Mouse (Mus musculus): Measurements from ENCODE around the gene Slc9a8.

The Slc9a8 gene

DNA sequence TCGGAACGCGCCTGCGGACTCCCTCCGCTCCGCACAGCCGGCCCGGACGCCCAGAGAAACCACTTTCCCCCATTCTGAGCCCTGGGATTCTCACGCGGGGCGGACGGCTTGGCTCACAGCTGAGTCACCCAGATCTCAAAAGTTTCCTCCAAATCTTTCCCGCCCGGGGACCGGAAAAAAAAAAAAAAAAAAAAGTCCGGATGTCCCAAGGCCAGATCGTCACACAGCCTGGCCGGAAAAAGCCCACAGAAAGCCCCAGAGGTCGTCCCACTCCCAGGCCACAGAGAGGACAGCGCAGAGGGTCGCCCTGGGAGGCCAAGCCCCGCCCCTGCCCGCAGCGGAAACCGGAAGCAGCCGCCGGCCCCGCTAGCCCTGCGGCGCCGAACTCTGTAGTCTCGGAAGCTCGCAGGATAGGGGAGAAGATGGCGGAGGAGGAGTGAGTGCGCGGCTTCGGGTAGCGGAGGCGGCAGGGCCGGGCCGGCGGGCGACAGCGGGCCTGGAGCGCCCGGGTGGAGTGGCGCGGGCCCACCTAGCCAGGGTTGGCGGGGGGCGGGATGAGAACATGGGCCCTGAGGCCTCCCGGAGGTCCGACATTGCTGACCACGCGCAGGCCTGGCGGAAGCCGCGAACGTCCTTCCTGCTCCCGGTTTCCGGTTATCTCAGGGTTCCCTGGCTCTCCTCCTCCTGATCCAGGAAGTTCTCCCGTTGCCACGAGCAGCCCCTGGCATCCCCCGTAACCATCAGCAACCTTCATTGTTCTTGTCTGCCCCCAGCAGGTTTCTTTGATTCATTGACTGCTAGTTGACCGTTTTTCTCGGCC lies at the start of gene Slc9a8:
TSS of gene Slc9a8 (plus strand) at position 383 of the 820 bp plus-strand sequence.
- TF ChIP-seq GATA4 (IDR thresholded peaks at IDR 0.05; ENCODE audit: insufficient replicate concordance, low read length), result peak; percentile 84; the same call in 1 of the 2 replicates

DNA sequence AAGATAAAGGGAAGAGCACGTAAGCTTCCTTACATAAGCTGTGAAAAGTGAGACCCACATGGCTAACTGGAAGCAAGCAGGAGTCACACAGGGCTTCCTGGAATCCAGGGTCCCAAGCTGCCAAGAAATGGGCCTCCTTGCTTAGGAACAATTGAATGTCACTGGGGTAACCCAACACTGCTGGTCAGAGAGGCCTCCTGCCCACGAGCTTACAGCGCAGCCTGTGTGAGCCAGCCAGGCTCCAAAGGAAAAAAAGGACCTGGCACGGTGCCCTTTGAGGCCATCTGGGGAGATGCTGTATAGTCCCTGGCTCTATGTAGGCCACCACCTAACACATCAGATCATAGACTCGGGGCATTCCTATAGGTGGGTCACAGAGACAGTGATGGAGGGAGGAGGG lies 48.2 kb upstream of the Slc9a8 start:
- TF ChIP-seq GATA4 (IDR thresholded peaks at IDR 0.05; ENCODE audit: insufficient replicate concordance, low read length), result no peak

DNA sequence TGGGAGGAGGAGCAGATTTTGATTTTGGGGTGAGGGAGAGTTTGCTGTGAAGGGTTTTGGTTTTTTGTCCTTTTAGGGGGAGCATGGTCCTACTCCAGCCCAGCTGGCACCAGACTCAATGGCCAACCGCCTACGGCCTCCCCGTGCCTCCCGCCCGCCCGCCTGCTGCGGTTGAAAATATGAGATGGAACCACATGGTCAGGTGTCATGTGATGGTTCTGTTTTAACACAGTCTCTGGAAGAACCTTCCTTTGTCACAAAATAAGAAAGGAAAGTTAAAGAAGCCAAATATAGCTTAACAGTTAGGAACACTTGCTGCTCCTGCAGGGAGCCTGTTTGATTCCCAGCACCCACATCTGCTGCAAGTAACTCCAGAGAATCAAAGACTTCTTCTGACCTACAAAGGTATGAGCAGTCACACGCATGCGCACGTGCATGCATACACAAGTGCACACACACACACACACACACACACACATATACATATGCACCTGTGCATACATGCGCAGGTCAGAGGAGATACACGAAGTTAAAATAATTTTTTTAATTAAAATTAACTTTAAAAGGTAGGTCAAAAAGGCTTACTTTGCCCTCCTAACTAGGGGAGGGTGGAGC lies 47.2 kb upstream of the Slc9a8 start:
- no peak for TF ChIP-seq GATA4 (IDR thresholded peaks at IDR 0.05; ENCODE audit: insufficient replicate concordance, low read length)

DNA sequence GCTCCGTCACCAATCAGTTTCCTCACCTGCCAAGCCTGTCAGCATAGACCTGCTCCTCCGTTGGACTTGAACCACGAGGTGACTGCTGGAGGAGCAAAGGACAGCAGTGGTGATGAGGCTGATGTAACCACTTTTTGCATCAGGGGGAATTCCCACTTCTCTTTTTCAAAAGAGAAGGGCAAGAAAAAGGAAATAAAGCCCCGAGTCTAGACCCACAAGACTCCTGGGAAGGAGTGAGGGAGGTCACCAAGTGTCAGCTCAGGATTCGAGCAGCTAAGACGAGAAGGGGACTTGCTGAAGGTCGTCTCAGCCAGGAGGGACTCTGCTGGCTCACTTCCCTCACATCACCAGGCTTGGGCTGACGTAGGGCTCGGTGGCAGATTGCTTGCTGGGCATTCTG lies 46.4 kb upstream of the Slc9a8 start:
- no peak for TF ChIP-seq GATA4 (IDR thresholded peaks at IDR 0.05; ENCODE audit: insufficient replicate concordance, low read length)

DNA sequence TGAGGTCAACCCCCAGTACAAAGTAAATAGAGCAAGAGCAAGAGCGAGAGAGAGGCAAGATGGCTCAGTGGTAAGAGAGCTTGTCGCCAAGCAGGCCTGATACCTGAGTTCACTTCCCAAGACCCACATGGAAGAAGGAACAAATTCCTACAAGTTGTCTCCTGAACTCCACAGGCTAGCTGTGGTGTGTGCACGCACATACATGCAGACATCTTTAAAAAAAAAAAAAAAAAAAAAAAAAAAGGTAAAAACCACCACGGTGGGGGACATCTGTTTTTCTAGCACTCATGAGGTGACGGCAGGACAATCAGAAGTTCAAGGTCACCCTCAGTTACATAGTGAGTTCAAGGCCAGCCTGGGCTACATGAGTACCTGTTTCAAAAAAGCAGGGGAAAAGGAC lies 45.8 kb upstream of the Slc9a8 start:
- no peak for TF ChIP-seq GATA4 (IDR thresholded peaks at IDR 0.05; ENCODE audit: insufficient replicate concordance, low read length)

DNA sequence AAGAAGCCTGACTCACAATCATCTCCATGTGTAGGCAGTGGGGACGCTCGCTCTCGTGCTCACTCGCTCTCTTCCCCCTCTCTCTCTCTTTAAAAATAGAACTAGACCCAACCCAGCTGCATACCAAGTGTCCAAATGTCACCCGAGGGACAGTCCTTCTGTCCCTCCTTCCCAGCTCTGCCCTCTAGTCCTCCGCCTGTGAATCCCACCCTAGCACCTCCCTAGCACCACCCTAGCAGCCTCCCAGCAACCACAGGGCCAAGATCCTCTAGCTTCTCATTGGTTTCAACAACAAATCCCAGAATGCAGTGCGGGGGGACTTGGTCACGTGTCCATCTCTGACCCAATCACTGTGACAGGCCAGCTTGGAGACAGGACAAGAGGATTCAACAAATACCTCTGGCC lies 45.4 kb upstream of the Slc9a8 start:
- no peak for TF ChIP-seq GATA4 (IDR thresholded peaks at IDR 0.05; ENCODE audit: insufficient replicate concordance, low read length)

DNA sequence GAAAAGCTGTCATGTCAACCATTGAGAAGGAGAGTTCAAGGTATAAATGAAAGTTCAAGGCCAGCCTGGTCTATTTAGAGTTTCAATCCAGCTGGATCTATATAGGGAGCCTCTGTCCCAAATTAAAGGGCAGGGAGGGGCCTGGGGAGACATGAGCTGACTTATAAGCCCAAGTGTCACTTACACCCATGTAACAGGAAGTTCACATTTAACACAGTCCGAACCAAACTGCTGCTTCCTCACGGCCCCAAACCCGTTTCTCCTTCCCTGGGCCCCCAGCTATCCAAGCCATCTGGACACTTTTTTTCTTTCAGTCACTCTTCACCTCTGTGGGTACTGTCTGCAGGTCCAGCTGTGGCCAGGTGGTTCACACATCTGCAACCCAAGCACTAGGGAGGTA lies 43.8 kb upstream of the Slc9a8 start:
- TF ChIP-seq GATA4 (IDR thresholded peaks at IDR 0.05; ENCODE audit: insufficient replicate concordance, low read length), result no peak

DNA sequence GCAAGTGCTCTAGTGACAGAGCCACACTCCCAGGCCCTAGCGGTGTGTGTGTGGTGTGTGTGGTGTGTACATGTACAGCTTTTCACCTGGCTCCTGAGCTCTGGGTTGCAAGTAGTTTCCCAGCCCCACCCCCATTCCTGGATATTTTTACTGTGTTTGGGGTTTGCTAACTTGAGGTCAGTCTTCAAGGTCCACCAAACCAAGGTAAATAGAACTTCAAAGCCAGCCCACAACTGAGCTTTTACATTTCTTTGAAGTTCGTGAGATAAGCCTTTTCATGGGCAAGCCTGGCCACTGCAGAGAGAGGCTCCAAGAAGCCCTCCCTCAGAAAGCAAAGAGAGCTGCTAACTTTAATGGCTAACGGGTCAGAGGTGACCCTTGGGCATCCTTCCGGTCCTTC lies 42.5 kb upstream of the Slc9a8 start:
- no peak for TF ChIP-seq GATA4 (IDR thresholded peaks at IDR 0.05; ENCODE audit: insufficient replicate concordance, low read length)

DNA sequence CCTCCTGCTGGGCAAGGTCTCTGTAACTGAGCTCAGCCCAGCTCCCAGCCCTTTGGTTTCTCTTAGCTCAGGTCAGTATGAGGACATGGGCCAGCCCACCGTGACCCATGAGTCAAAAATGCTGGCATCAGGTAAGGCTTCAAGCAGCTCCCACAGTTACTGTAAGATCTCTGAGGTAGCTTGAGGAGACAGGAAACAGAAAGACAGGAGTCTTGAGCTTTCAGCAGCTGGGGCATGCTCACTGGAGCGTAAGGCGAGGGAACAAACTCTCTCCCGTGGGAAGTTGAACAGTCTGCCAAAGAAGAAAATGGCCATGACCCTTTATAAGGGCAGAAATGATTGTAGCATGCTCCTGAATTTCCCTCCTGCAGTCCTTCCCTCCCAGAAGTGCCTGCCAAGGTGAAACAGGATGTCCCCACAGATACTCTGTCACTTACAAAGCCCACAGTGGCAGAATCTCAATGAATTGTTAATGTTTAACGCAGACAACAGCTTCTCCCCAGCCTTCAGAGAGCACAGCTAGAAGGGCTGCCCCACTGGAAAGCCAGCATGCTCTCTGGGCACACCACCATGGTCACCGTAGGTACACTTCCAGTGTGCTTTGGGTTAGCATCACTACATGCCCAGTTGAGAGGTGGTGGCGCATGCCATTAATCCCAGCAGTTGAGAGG lies 40.8 kb upstream of the Slc9a8 start:
- TF ChIP-seq GATA4 (IDR thresholded peaks at IDR 0.05; ENCODE audit: insufficient replicate concordance, low read length), result no peak

DNA sequence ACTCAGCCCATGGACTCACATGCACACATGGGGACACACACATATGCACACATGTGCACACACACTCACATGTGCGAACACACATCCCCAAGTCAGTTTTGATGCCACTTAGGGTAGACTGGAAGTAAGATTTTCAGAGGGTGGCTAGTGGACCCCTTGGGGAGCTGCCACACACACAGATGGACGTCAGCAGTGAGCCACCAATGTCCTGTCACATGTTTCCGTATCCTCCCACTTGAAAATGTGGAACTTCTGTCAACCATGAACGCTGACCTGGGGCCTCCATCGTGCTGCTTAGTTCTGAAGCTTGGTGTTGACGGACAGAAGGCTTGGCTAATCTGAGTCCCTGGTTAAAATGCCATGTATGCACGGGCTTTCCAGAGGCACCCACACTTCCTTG lies 39.9 kb upstream of the Slc9a8 start:
- TF ChIP-seq GATA4 (IDR thresholded peaks at IDR 0.05; ENCODE audit: insufficient replicate concordance, low read length), result no peak

DNA sequence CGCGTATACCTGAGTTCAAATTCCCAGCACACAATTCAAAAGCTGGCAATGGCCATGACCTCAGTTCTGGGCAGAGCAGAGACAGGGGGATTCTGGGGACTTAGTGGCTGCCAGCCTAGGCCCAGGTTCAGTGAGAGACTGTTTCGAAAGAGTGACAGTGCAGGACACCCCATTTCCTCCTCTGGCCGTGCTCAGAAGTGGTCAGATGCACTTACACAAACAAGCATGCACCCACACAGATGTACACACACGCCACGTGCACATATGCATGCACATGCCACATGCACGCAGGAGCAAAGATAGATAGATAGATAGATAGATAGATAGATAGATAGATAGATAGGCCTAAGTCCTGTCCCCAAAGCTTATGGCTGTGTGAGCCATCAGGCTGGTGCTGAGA lies 39.1 kb upstream of the Slc9a8 start:
- TF ChIP-seq GATA4 (IDR thresholded peaks at IDR 0.05; ENCODE audit: insufficient replicate concordance, low read length), result no peak

DNA sequence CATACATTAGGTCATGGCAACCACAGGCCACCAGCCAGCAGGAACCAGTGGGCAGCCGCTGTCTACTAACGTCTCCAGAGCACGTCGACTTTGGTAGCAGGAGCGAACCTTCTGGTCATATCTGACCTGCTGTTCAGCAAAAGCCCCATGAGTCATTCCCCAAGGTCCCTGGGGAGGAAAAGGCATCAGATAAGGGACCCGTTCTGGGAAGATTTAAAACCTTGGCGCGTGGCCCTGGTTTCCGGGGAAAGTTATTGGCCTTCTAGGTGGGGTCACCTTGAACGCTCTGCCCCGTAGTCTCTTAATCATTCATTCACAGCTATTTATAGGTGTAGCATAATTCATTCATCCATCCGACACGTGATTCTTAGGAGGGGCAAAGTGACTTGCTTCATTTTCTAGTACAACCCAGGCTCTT lies 37.8 kb upstream of the Slc9a8 start:
- TF ChIP-seq GATA4 (IDR thresholded peaks at IDR 0.05; ENCODE audit: insufficient replicate concordance, low read length), result no peak

DNA sequence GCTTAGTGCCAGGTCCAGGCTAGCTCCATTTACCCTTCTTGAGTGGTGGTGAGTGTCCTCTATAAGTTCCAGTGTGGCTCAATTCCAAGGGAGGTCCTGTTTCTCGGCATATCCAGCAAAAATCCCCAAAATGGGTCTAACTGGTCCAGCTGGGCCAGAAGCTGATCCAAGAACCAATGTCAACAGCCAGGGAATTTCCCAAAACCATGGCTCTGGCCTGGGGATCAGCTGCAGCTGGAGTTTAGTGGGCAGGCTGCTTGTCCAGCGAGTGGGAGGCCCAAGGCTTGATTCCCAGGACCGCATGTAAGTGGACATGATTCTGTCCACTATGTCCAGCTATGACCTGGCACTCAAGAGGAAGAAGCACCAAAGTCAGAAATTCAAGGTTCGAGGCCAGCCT lies 35.1 kb upstream of the Slc9a8 start:
- no peak for TF ChIP-seq GATA4 (IDR thresholded peaks at IDR 0.05; ENCODE audit: insufficient replicate concordance, low read length)

DNA sequence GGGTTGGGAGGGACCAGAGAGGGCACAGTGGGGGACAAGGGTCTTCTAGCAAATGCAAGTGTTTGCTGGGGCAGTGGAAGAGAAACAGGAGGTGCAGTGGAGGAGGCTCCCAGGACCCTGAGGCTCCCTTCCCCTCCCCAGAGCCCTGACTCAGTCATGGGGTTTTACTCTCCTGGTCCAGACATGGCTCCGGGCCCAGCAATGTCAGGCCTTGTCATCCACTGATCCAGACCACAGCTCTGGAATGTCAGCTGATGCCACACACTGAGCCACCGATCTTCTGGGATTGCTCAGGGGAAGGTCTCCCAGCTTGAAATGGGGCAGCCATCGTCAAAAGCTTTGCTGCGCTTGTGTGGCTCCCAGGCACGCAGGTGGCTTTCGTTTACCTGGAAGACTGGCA lies 34.5 kb upstream of the Slc9a8 start:
- no peak for TF ChIP-seq GATA4 (IDR thresholded peaks at IDR 0.05; ENCODE audit: insufficient replicate concordance, low read length)

DNA sequence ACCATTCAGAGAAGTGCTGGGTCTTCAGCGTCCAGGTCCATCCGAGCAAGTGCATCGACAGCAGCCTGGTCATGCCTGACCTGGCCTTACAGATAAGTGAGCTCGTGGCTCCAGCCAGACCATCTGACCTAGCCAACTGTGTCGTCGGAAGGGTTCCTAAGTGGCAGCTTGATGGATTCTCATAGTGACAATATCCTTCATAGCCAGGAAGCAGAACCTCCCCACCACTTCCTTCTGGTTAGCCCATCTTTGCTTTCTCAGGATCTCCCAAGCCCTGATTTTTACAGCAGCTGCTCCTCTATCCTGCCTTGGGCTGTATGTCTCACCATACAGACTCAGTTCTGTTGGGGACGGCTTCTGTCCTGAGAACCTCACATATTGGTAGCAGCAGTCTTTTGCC lies 27.1 kb upstream of the Slc9a8 start:
- TF ChIP-seq GATA4 (IDR thresholded peaks at IDR 0.05; ENCODE audit: insufficient replicate concordance, low read length), result no peak

DNA sequence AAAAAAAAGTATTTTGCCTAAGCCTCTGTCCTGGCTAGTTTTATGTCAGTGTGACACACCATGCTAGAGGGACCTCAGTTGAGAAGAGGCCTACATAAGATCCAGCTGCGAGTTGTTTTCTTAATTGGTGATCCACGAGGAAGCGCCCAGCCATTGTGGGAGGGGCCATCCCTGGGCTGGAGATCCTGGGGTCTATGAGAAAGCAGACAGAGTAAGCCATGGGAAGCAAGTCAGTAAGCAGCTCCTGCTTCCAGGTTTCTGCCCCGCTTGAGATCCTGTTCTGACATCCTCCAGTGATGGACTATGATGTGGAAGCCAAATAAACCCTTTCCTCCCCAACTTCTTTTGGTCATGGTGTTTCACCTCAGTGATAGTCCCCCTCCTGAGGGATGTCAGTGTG lies 22.5 kb upstream of the Slc9a8 start:
- TF ChIP-seq GATA4 (IDR thresholded peaks at IDR 0.05; ENCODE audit: insufficient replicate concordance, low read length), result no peak

Data from liver, adult (tissue).